8 mouse cellular contexts compared by ENCODE assay signal in the genomic region with DNA sequence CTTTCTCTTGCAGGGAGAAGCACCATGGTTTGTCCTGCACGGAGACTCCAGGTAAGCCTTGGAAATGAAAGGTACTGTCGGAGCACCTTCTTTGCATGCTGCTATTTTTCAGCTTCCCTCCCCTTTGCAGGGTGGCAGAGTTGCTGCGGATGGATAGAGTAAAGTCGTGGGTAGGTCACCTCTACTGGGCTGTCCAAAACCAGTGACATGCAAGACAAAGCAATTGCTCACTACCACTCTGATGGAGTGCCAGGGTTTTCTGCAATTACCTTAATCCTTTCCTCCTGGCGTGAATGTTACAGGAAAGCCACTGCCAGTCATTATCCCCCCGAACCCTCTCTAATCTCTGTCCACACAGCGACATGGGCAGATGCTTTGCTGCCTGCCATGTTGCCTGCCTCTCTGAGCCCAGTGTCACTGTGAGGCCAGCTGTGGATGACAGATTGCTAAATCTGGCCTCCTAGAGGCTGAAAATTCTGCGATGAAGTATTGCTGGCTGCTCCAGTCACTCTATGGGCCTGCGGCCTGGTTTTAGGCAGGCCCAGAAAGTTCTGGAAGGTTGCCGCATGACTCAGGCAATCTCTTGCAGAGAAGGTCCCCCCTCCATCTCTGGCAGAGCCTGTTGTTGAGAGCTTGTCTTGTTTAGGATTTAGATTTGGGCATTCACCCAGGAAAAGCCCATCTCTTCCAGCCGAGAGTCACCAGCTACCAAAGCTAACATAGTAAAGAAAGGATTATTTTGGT. TPM values are rescaled to one million over a fixed set of nuclear protein-coding genes. Genes with fewer than 3 reads are reported as not detected.
DNase-seq lines count a peak whose midpoint lies in the region; TF ChIP-seq lines count a peak whose summit lies in the region.

No protein-coding gene starts in this region.

- no peak for TF ChIP-seq POLR2A in kidney, adult 2 months (IDR thresholded peaks at IDR 0.05; ENCODE audit: low read depth, low read length)

- 86% methylated on average over 11 of the region's 11 CpGs for WGBS in kidney, adult 2 months

- H3K27ac ChIP-seq in kidney, adult 2 months (ENCODE audit: insufficient read depth, low read depth, low read length) = no peak overlapping the region

- no peaks in the 10 kb centered on the region for H3K27me3 ChIP-seq in kidney, adult 2 months (replicated peaks; ENCODE audit: control insufficient read depth, insufficient read depth, low read length)

- peak; percentile 19 to 62 for DNase-seq in adrenal gland, adult (ENCODE audit: inconsistent age in 2 of 2, low spot score in 1 of 2)
- no peak for DNase-seq in adrenal gland, postnatal 4 days (ENCODE audit: low spot score in 2 of 2)
- peak; percentile 40 for DNase-seq in NIH3T3 (ENCODE audit: low read depth)
- DNase-seq in fibroblast of lung, adult 2 months (ENCODE audit: low read depth) = peak; percentile 88
- DNase-seq in left cerebral cortex, adult 11 months (ENCODE audit: low spot score) = peak; percentile 8
- DNase-seq in right cerebral cortex, postnatal 14 days = peak; percentile 28
- DNase-seq in kidney, adult 2 months = no peak
- DNase-seq in c-Kit-positive CD71-positive TER-119-positive erythroid progenitor cells, embryonic 14.5 days (ENCODE audit: low spot score) = no peak

- TF ChIP-seq CTCF in kidney, adult 2 months (conservative IDR thresholded peaks at IDR 0.05; ENCODE audit: insufficient read depth, insufficient read length, low read depth, low read length) = no peak

- H3K4me3 ChIP-seq in kidney, adult 2 months (ENCODE audit: insufficient read depth, low read depth, low read length) = no peak overlapping the region

- H3K36me3 ChIP-seq in kidney, adult 2 months (ENCODE audit: control insufficient read depth, insufficient read depth, low read length) = no peaks in the 10 kb centered on the region

- no peaks in the 10 kb centered on the region for H3K4me1 ChIP-seq in kidney, adult 2 months (ENCODE audit: control insufficient read depth, insufficient read depth, low read length)

RNA-seq across cellular contexts. Expression of a gene that starts 54.1 kb away (rescaled TPM):
- 10 to 100 TPM; 34.1 to 35.1 TPM for total RNA-seq in adrenal gland, postnatal 4 days (2021)
- polyA plus RNA-seq in kidney, adult 2 months (2012; rRNA removed) = 347 and 350 TPM in 2 replicates

Comparison
In these comparisons a context has a peak if more than half of its experiments do, and no peak if none do; other contexts are left out.
1. DNase-seq: peak in adrenal gland, adult (2 of 2), NIH3T3 (single experiment), fibroblast of lung, adult 2 months (single experiment), left cerebral cortex, adult 11 months (single experiment) and right cerebral cortex, postnatal 14 days (single experiment); none in adrenal gland, postnatal 4 days (0 of 2), kidney, adult 2 months (single experiment) and c-Kit-positive CD71-positive TER-119-positive erythroid progenitor cells, embryonic 14.5 days (single experiment).